Mouse (Mus musculus): ENCODE data around the gene Mcm10. TPM values are rescaled to one million over a fixed set of nuclear protein-coding genes. Genes with fewer than 3 reads are reported as not detected.

Mcm10 gene
- 4.1 and 4.4 TPM in 2 replicates for polyA plus RNA-seq (2012; rRNA removed)

DNA sequence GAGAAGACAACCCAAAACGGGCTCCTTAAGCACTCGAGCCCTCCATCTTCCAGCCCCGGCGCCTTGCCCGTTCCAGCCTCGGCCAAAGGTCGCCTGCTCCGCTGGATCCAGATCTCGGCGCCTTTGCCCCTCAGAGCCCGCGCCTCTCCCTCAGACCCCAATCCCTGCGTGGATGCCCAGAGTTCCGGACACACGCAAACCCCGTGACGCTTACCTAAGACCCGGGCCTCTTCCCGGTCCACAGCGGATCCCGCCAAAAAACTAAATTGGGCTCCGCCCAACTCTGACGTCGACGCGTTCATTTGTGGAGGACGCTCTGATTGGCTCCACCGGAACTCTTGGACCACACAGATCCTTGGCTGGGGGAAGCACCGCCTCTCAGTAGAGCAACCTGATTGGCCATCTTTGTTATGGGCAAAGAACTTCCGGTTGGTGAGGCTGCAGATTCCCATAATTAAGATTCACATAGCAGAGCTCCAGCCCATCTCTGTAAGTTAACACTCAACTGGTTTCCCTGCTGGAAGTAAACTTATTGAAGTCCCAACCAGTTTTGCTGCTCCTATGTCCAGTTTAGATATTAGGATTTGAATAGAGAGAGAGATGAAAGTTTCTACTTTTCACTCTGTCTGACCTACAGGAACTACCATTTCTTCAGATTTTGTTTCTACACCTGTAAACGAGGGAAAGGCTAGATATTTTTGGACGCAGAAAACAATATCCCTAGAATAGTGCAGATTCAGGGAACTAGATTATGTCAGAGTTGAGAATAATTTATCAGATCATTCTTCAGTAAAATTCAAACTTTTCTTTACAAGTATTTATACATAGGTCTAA is at the start of gene Mcm10:
Gene Mcm10 (minus strand): TSS at position 301 of the 834 bp plus-strand sequence.
- H3K27me3 ChIP-seq (ENCODE audit: control insufficient read depth, insufficient read depth, low read length): no peaks in the 10 kb centered on the region
- no peaks in the 10 kb centered on the region for H3K36me3 ChIP-seq (ENCODE audit: control insufficient read depth, insufficient read depth, low read length)
- no peak for TF ChIP-seq CTCF (IDR thresholded peaks at IDR 0.05; ENCODE audit: control insufficient read depth, insufficient read depth, insufficient replicate concordance, low read depth, low read length)
- TF ChIP-seq POLR2A (IDR thresholded peaks at IDR 0.05; ENCODE audit: control insufficient read depth, low read depth, low read length): no peak
- H3K4me1 ChIP-seq (ENCODE audit: control insufficient read depth, insufficient read depth, low read length): peaks cover 3% of the 10 kb centered on the region
- H3K4me3 ChIP-seq (ENCODE audit: control insufficient read depth, low read depth, low read length): peak within 1 kb of the TSS; percentile 98
- H3K27ac ChIP-seq (ENCODE audit: control insufficient read depth, insufficient read depth, low read depth, low read length): no peak within 1 kb of the TSS

DNA sequence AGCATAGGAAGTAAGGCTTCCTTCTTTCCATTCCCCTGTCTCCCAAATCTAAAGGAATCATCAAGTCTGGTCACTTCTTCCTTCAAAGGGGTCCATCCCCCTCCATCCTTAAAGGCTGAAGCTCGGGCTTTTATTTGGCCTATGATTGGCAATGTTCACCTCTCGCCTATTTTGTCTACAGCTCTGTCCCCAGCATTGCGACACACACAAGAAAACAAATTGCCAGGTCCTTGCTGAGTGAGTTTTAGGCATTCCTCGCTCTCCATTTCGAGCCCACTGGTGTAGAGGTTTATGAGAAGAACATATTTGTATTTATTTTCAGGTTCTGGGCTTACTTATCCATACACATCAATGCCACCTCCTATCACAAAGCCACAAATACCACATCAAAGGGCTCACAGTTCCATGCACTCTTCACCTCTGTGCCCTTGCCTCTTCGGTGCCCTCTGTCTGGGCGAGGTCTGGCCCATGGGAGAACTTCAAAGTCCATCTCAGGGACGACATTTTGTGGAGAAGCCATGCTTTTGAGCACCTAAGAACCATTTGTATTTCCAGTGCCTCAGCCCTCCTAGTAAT is 48.6 kb upstream of the Mcm10 start:
- Histone ChIP-seq H3K27ac (ENCODE audit: control insufficient read depth, insufficient read depth, low read depth, low read length) (no peak overlapping the region), H3K4me1 (ENCODE audit: control insufficient read depth, insufficient read depth, low read length) (peaks cover 4% of the 10 kb centered on the region), H3K27me3 (ENCODE audit: control insufficient read depth, insufficient read depth, low read length) (no peaks in the 10 kb centered on the region), H3K4me3 (ENCODE audit: control insufficient read depth, low read depth, low read length) (no peak overlapping the region), H3K36me3 (ENCODE audit: control insufficient read depth, insufficient read depth, low read length) (no peaks in the 10 kb centered on the region)
- TF ChIP-seq CTCF (IDR thresholded peaks at IDR 0.05; ENCODE audit: control insufficient read depth, insufficient read depth, insufficient replicate concordance, low read depth, low read length) (no peak), POLR2A (IDR thresholded peaks at IDR 0.05; ENCODE audit: control insufficient read depth, low read depth, low read length) (no peak)

DNA sequence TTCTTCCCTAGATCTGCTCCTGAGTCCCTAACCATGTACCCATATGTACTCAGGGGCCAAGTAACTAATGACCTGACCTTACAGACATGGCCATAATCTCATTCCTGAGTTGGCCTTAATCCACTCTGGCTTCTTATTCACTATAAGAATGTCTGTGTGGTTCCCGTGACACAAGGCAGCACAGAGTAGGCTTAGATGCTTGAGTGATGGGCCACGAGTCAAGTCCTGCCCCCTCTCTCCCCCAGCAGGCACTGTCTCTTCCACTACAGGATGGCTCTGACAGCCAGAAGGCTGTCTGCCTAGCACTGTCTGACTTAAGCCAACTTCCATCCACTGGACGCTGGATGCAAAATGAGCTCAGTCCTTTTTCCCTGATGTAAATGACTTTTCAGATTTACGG is 47.4 kb upstream of the Mcm10 start:
- H3K27ac ChIP-seq (ENCODE audit: control insufficient read depth, insufficient read depth, low read depth, low read length): no peak overlapping the region
- TF ChIP-seq CTCF (IDR thresholded peaks at IDR 0.05; ENCODE audit: control insufficient read depth, insufficient read depth, insufficient replicate concordance, low read depth, low read length): no peak
- TF ChIP-seq POLR2A (IDR thresholded peaks at IDR 0.05; ENCODE audit: control insufficient read depth, low read depth, low read length): no peak

DNA sequence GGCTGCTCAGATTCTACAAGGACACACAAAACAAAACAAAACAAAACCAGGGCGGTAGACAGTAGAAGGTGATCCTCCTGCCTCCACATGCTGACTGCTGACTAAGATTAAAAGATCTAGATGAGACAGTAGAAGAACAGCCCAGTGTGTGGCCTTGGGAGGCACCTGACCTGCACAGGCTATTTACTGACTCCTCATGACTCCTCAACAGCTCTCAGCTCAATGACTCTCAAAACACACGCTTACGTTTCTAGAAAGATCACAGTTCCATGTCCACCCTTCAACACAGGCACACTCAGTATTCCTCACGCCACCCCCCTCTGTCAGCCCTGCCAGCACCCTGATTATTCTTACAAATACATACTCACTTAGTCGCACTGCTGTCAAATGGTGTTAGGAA is 45.8 kb upstream of the Mcm10 start:
- Histone ChIP-seq H3K36me3 (ENCODE audit: control insufficient read depth, insufficient read depth, low read length) (no peaks in the 10 kb centered on the region; the same call in 1 of the 2 replicates), H3K4me1 (ENCODE audit: control insufficient read depth, insufficient read depth, low read length) (no peaks in the 10 kb centered on the region), H3K27ac (ENCODE audit: control insufficient read depth, insufficient read depth, low read depth, low read length) (peak overlapping the region; percentile 39; the same call in 1 of the 2 replicates), H3K27me3 (ENCODE audit: control insufficient read depth, insufficient read depth, low read length) (no peaks in the 10 kb centered on the region), H3K4me3 (ENCODE audit: control insufficient read depth, low read depth, low read length) (no peak overlapping the region)
- TF ChIP-seq POLR2A (IDR thresholded peaks at IDR 0.05; ENCODE audit: control insufficient read depth, low read depth, low read length): no peak
- TF ChIP-seq CTCF (IDR thresholded peaks at IDR 0.05; ENCODE audit: control insufficient read depth, insufficient read depth, insufficient replicate concordance, low read depth, low read length): no peak

More for the DNA sequence above, 47.4 kb upstream of the Mcm10 start:
- Histone ChIP-seq H3K36me3 (ENCODE audit: control insufficient read depth, insufficient read depth, low read length) (no peaks in the 10 kb centered on the region), H3K4me3 (ENCODE audit: control insufficient read depth, low read depth, low read length) (no peak overlapping the region), H3K27me3 (ENCODE audit: control insufficient read depth, insufficient read depth, low read length) (no peaks in the 10 kb centered on the region), H3K4me1 (ENCODE audit: control insufficient read depth, insufficient read depth, low read length) (peaks cover 4% of the 10 kb centered on the region)

DNA sequence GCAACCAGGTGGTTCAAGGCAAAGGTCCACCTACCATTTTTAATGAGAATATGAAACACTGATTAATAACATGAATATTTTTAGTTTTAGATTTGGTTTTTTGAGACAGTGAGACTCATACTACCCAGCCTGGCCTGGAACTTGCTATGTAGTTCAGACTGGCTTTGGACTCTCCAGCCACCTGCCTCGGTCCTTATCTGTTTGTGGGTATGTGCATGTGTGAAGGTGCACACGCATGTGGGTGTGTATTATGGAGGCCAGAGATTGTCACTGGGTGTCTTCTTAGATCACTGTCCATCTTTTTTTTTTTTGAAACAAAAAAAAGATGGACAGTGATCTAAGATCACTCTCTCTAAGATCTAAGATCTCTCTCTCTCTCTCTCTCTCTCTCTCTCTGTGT is 38.0 kb upstream of the Mcm10 start:
- no peak overlapping the region for H3K4me3 ChIP-seq (ENCODE audit: control insufficient read depth, low read depth, low read length)
- no peak overlapping the region for H3K27ac ChIP-seq (ENCODE audit: control insufficient read depth, insufficient read depth, low read depth, low read length)
- peaks cover 2% of the 10 kb centered on the region; the same call in 1 of the 2 replicates for H3K4me1 ChIP-seq (ENCODE audit: control insufficient read depth, insufficient read depth, low read length)
- H3K36me3 ChIP-seq (ENCODE audit: control insufficient read depth, insufficient read depth, low read length): no peaks in the 10 kb centered on the region; the same call in none of the 2 replicates
- H3K27me3 ChIP-seq (ENCODE audit: control insufficient read depth, insufficient read depth, low read length): no peaks in the 10 kb centered on the region
- TF ChIP-seq POLR2A (IDR thresholded peaks at IDR 0.05; ENCODE audit: control insufficient read depth, low read depth, low read length) (no peak), CTCF (IDR thresholded peaks at IDR 0.05; ENCODE audit: control insufficient read depth, insufficient read depth, insufficient replicate concordance, low read depth, low read length) (no peak)

DNA sequence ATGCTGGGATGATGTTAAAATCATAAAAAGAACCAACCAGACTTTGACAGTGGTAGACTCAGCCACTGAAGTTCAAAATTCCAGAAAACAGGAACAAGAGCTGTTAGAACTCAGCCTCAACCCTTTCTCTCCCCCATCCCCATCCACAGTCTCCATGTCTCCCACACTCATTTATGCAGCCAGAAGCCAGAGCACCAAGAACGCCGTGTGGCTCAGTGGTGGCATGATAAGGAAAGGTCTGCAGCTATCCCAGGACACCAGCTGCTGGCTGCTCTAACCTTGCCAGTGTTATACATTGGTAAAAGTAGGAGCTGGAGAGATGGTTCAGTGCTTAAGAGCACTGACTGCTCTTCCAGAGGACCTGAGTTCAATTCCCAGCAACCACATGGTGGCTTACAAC is 34.4 kb upstream of the Mcm10 start:
- Histone ChIP-seq H3K4me1 (ENCODE audit: control insufficient read depth, insufficient read depth, low read length) (peaks cover 2% of the 10 kb centered on the region; the same call in 1 of the 2 replicates), H3K27ac (ENCODE audit: control insufficient read depth, insufficient read depth, low read depth, low read length) (no peak overlapping the region), H3K36me3 (ENCODE audit: control insufficient read depth, insufficient read depth, low read length) (no peaks in the 10 kb centered on the region; the same call in 1 of the 2 replicates), H3K4me3 (ENCODE audit: control insufficient read depth, low read depth, low read length) (no peak overlapping the region), H3K27me3 (ENCODE audit: control insufficient read depth, insufficient read depth, low read length) (no peaks in the 10 kb centered on the region)
- TF ChIP-seq CTCF (IDR thresholded peaks at IDR 0.05; ENCODE audit: control insufficient read depth, insufficient read depth, insufficient replicate concordance, low read depth, low read length): no peak
- TF ChIP-seq POLR2A (IDR thresholded peaks at IDR 0.05; ENCODE audit: control insufficient read depth, low read depth, low read length): no peak

DNA sequence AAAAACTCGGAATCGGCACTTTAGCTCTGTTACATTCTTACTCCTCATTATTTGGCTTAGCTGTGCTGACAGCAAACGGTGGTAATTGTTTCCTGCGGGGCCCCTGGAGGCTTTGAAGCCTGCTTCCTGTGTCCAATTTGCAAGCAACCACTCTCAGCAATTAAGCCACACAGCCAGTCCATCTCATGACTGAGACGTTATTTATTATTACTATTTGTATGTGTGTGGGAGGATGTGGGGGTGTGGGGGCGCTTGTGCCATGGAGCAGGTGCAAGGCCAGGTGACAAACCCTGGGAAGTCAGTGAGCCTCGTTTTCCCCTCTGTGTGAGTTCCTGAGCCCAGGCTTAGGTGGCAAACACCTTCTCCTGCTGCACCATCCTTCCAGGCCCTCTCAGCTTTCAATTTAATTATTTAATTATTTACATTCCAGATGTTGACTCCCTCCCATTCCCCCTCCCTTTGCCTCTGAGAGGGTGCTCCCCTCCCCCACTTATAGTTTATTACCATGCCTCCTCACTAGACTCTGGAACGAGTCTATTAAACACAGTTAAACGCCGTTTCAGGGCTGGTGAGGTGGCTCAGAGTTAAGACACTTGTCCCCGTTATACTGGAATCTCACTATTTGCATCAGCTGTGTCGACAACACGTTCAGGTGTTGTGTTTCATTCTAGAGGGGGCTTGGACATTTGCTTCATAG is 32.8 kb upstream of the Mcm10 start:
- H3K27me3 ChIP-seq (ENCODE audit: control insufficient read depth, insufficient read depth, low read length): no peaks in the 10 kb centered on the region
- H3K36me3 ChIP-seq (ENCODE audit: control insufficient read depth, insufficient read depth, low read length): no peaks in the 10 kb centered on the region; the same call in 1 of the 2 replicates
- TF ChIP-seq POLR2A (IDR thresholded peaks at IDR 0.05; ENCODE audit: control insufficient read depth, low read depth, low read length) (no peak), CTCF (IDR thresholded peaks at IDR 0.05; ENCODE audit: control insufficient read depth, insufficient read depth, insufficient replicate concordance, low read depth, low read length) (no peak)
- H3K4me3 ChIP-seq (ENCODE audit: control insufficient read depth, low read depth, low read length): no peak overlapping the region
- H3K4me1 ChIP-seq (ENCODE audit: control insufficient read depth, insufficient read depth, low read length): peaks cover 2% of the 10 kb centered on the region; the same call in 1 of the 2 replicates
- no peak overlapping the region for H3K27ac ChIP-seq (ENCODE audit: control insufficient read depth, insufficient read depth, low read depth, low read length)

Measured in testis, adult 2 months (tissue).